Mouse (Mus musculus) cerebellum, adult 11 months (tissue): ENCODE data around the gene Galnt16.
A peak's percentile ranks its signal among the peaks of the same experiment; 100 is the strongest.

Experiments used
- DNase-seq: peaks from one replicate; pipeline ENCODE4 v3.0.0; 2022

Galnt16 gene

GRCm38 (mm10) chr12:80517977-80518376 is at the start of gene Galnt16:
Gene Galnt16 (plus strand): TSS chr12:80518277.
- no peak for DNase-seq

- no peak for DNase-seq
Observed at GRCm38 (mm10) chr12:80470206-80470605, 47.9 kb upstream of the Galnt16 start.

GRCm38 (mm10) chr12:80471926-80472325 is 46.2 kb upstream of the Galnt16 start:
- DNase-seq: no peak

- DNase-seq: no peak
Observed at GRCm38 (mm10) chr12:80473731-80474130, 44.3 kb upstream of the Galnt16 start.

GRCm38 (mm10) chr12:80479986-80480385 is 38.1 kb upstream of the Galnt16 start:
- DNase-seq: no peak

- no peak for DNase-seq
Observed at GRCm38 (mm10) chr12:80483397-80483796, 34.7 kb upstream of the Galnt16 start.

GRCm38 (mm10) chr12:80493311-80493710 is 24.8 kb upstream of the Galnt16 start:
- no peak for DNase-seq

- no peak for DNase-seq
Observed at GRCm38 (mm10) chr12:80495691-80496090, 22.4 kb upstream of the Galnt16 start.

GRCm38 (mm10) chr12:80498356-80498755 is 19.7 kb upstream of the Galnt16 start:
- DNase-seq: no peak

GRCm38 (mm10) chr12:80500506-80500905 is 17.6 kb upstream of the Galnt16 start:
- no peak for DNase-seq

- no peak for DNase-seq
Observed at GRCm38 (mm10) chr12:80504718-80505117, 13.4 kb upstream of the Galnt16 start.

- no peak for DNase-seq
Observed at GRCm38 (mm10) chr12:80507041-80507745, 10.9 kb upstream of the Galnt16 start.

- DNase-seq: peak; percentile 38
Observed at GRCm38 (mm10) chr12:80518393-80518756, 298 bp downstream of the Galnt16 start.

- DNase-seq: peak; percentile 58
Observed at GRCm38 (mm10) chr12:80518757-80519620, 912 bp downstream of the Galnt16 start.

GRCm38 (mm10) chr12:80519621-80520332 is 1.7 kb downstream of the Galnt16 start:
- DNase-seq: peak; percentile 55

- DNase-seq: no peak
Observed at GRCm38 (mm10) chr12:80522006-80522405, 3.9 kb downstream of the Galnt16 start.

GRCm38 (mm10) chr12:80524276-80524921 is 6.3 kb downstream of the Galnt16 start:
- DNase-seq: no peak

- no peak for DNase-seq
Observed at GRCm38 (mm10) chr12:80525513-80525912, 7.4 kb downstream of the Galnt16 start.

- DNase-seq: no peak
Observed at GRCm38 (mm10) chr12:80526511-80526910, 8.4 kb downstream of the Galnt16 start.

- no peak for DNase-seq
Observed at GRCm38 (mm10) chr12:80527727-80528389, 9.8 kb downstream of the Galnt16 start.

- no peak for DNase-seq
Observed at GRCm38 (mm10) chr12:80530052-80530451, 12.0 kb downstream of the Galnt16 start.

- DNase-seq: no peak
Observed at GRCm38 (mm10) chr12:80530630-80531029, 12.6 kb downstream of the Galnt16 start.
